Mouse (Mus musculus) stomach, postnatal 0 days (tissue): ENCODE measurements around the gene Lpar2.

Experiments
- CTCF ChIP-seq: IDR thresholded peaks from 2 replicates; pipeline ENCODE4 v1.5.1; 2016; ENCODE audit warnings: antibody characterized with exemption, low read depth, mild to moderate bottlenecking, moderate library complexity
- EP300 ChIP-seq: optimal IDR thresholded peaks from 2 replicates; pipeline ENCODE3; 2016; ENCODE audit warnings: antibody characterized with exemption

DNA sequence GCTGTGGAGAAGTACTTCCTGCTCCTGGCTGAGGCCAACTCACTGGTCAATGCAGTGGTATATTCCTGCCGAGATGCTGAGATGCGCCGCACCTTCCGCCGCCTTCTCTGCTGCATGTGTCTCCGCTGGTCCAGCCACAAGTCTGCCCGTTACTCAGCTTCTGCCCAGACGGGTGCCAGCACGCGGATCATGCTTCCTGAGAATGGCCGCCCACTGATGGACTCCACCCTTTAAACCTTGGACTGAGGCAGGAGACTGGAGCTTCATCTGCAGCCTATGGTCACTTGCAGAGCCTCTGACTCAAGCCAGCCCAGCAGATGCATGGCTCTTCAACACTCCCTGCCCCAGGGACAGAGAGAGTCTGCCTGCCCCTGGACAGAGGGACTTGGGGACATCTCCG lies 4.1 kb downstream of the Lpar2 start:
- TF ChIP-seq CTCF, result no peak
- TF ChIP-seq EP300, result no peak
